Mouse (Mus musculus) liver, postnatal 0 days (tissue): ENCODE results near the gene Gpbar1.

ENCODE experiments used
- CTCF ChIP-seq: sonication (generic); IDR thresholded peaks from 2 replicates; pipeline ENCODE4 v1.5.1; 2016; ENCODE audit warnings: antibody characterized with exemption, low read depth
- EP300 ChIP-seq: IDR thresholded peaks from 2 replicates; pipeline ENCODE4 v1.6.1; 2016; ENCODE audit warnings: antibody characterized with exemption, low read depth, mild to moderate bottlenecking

GRCm38 (mm10) chr1:74277883-74278537, 340 bp upstream of the Gpbar1 start:
- no peak for TF ChIP-seq CTCF
- no peak for TF ChIP-seq EP300
